Mouse (Mus musculus) embryo, embryonic 10.5 days (tissue): Measurements from ENCODE around the gene Pisd.
"Not testable (repeated sequence)": the region's sequence is repeated elsewhere in the genome, so short reads cannot be mapped to it uniquely, and the experiment has no call there.

Experiments used
- DNase-seq: peaks from one replicate; pipeline ENCODE4 v3.0.0-alpha.2; 2015; ENCODE audit warnings: low spot score

Pisd gene

DNA sequence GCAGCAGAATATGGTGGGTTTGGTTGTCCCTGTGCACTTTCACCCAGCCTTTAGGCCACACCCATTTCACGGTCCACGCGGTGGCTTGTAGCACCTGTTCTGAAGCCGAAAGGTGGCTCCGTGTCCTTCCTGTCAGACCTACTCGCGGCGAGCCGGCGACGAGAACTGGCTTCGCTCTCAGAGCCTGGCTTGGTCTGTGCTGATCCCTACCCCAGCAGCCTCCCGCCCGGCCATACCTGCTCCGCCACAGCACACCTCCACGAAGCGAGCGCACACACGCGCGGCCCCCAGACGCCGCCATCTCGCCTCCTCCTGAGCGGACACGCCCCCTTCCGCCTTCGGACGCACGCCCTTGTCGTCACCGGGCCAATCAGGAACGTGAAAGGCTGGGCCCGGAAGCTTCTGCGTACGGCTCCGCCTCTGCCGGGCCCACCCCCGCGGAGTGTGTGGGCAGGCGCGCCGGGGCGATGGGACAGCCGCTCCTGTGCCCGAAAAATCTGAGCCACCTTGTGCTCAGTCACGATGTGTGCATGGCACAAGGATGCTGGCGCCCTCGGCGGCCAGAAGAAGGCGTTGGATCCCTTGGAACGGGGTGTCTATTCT lies at the start of gene Pisd:
Gene Pisd, minus strand, starts transcription at position 334 of the 603 bp plus-strand sequence.
- DNase-seq, result peak; percentile 96

DNA sequence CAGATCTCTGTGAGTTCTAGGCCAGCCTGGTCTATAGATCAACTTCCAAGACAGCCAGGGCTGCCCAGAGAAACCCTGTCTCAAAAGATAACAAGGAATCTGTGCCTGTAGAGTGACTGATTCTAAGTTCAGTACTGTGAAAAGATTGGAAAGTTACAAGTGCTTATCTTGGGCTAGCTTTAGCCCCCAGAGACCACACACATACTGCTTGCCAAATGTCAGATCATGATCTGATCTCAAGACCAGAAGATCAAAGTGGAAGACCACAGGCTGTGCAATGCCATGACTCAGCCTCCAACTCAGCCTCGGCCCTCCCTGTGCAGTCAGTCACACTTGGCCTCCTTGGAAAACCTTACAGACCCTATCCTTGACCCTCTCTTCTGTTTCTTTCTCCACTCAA lies 49.1 kb upstream of the Pisd start:
- no peak for DNase-seq

DNA sequence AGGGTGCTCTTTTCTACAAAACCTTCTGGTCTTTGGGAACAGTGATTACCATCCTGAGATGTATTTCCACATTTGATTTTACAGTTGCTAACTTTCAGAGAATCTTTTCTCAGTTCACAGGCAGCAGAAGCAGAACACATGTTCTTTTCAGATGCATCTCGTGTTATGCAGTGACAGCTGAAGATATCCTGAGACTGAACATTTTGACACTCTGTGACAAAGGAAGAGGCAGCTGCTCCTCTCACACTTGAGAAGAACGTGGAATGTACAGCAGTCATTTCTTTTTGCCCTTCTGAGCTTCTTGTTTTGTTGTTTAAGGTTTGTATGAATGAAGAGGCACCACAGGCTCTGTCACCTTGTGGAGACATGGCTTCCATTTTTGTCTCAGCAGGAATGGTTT lies 44.6 kb upstream of the Pisd start:
- no peak for DNase-seq

DNA sequence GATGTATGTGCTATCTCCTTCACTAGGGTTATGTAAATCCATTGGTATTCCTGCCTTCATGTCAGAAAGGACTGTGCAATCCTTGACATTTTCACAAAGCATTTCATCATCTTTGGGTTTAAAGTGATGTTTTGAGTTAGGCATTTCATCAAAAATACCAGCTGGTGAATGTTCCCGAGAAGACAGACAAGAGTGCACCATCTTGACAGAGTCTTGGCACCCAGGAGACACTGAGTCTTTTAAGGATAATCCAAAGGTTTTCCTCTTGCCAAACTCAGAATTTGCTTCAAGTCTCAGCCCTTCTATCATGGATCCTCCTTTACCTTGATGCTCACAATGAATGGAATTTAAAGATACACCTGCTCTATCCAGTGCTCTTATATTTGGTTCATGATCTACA lies 43.3 kb upstream of the Pisd start:
- not testable (repeated sequence) for DNase-seq

DNA sequence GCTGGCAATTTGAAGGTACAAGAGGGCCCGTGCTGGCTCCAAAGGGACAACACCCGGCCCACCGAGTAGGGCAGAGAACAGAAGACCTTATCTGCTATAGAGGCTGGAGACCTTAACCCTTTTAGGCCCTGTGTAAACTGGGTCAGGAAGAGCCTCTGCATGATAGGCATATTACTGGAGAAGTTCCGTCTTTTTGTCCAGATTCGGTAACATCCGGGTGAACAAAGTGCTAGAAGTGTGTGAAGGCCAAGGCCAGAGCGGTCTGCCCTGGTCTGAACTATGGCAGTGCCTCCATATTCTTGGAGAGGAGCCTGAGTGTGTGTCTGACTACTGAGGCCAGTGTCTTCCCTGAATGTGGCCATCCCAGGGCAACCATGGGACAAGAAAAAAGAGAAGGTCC lies 41.6 kb upstream of the Pisd start, which contains the start of gene Gm20671:
Gene Gm20671, minus strand, starts transcription at position 101 of the 400 bp plus-strand sequence.
- no peak for DNase-seq

DNA sequence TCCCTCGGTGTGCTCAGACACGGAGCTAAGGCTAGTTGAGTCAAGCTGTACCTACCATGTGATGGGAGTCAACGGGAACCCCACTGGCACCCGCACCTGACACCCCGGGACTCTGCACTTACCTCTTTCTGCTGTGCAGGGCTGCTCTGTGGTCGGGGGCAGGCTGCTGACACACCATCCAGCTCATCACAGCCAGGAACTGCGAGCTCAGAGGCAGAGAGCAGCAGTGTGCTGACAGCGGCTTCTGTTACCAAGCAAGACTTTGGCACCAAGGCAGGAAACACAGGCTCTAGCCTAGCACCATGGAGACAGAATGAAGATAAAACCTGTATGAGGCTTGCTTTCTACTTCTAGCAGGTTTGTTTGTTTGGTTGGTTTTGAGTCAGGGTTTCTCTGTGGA lies 35.0 kb upstream of the Pisd start:
- no peak for DNase-seq

DNA sequence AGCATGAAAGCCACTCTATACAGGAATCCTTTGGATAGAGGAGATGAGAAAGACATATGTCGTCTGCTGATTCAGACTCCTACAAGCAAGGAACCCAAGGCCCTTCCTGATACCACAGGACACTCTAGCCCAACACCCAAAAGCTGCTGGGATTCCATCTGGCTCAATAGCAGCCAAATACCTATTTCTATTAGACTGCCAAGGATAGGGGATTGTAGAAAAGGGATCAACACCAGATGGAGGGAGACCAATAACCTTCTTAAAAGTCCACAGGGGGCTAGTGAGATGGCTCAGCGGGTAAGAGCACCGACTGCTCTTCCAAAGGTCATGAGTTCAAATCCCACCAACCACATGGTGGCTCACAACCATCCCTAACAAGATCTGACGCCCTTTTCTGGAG lies 29.9 kb upstream of the Pisd start:
- DNase-seq, result no peak

DNA sequence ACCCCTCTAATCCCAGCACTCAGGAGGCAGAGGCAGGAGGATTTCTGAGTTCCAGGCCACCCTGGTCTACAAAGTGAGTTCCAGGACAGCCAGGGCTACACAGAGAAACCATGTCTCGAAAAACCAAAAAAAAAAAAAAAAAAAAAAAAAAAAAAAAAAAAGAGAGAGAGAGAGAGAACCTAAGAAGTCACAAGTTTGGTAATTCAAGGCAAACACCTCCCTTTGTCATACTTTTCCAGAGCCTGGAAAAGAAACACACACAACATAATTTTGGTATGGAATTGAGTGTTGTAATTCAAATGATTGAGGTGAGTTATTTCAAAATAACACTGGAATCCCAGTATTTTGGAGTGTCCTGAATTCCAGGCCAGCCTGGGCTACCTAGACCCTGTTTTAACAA lies 1.0 kb upstream of the Pisd start:
- DNase-seq, result not testable (repeated sequence)

DNA sequence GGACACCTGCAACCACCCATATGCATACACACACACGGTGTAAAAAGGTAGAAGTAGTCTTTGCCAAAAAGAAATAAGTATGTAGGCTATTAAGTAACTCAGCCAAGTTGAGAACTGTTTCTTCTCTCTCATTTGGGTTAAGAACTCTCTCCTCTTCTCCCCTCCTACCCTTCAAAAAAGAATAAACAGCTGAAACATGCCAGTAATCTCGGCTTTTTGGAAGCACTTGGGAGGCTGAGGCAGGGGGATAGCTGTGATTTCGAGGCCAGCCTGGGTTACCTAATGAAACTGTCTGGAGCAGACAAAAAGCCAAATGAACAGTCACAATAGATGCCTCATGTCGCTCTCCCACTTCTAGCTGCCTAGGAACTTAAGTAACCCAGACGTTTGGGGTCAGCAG lies 720 bp downstream of the Pisd start:
- peak; percentile 1 for DNase-seq

DNA sequence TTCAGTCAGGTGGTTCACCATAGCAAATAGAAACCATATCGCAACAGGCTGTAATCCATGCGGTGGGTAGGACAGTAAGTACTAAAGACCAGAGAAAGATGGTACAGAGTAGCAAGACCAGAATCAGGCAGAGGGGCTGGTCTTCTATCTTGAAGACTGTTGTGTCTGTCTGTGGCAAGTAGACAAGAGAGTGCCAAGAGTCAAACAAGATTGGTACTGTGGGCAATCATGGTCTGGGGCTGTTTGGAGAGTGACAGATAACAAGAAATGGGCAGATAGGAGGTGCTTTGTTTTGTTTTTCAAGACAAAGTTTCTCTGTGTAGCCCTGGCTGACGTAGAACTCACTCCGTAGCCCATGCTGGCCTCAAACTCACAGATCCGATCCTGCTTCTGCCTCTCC lies 3.9 kb downstream of the Pisd start:
- DNase-seq, result no peak

DNA sequence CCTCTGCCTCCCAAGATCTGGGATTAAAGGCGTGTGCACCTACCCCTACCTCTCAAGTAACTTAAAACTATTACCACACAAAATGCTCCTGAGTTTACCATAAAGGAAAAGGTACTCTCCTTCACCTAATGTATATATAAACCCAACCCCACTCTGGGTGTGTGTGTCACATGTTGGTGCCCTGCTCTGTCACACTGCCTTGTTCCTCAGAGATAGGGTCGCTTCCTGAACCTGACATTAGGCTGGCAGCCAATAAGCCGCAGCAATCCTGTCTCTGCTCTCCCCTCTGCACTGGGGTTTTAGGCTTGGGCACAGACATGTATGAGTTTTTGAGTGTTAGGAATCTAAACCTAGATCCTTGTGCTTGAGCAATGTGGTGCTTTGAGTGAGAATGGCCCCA lies 7.3 kb downstream of the Pisd start:
- no peak for DNase-seq

DNA sequence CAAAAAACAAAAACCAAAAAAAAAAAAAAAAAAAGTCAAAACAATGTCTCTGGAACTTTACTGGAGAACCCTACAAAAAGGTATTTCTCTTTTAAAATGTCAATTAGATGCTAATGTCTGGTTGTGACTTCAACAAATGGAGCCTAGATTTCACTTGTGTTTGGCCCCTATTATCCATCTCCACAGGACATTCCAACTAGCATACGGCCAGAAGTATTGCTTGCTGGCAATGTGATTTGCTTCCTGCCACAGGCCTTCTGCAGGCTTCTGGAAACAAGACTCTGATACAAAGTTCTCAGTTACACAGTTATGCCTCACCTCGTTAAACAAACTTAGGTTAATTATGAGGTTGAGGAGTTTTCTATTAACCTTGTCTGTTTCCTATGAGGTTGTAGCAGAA lies 13.1 kb downstream of the Pisd start:
- no peak for DNase-seq

DNA sequence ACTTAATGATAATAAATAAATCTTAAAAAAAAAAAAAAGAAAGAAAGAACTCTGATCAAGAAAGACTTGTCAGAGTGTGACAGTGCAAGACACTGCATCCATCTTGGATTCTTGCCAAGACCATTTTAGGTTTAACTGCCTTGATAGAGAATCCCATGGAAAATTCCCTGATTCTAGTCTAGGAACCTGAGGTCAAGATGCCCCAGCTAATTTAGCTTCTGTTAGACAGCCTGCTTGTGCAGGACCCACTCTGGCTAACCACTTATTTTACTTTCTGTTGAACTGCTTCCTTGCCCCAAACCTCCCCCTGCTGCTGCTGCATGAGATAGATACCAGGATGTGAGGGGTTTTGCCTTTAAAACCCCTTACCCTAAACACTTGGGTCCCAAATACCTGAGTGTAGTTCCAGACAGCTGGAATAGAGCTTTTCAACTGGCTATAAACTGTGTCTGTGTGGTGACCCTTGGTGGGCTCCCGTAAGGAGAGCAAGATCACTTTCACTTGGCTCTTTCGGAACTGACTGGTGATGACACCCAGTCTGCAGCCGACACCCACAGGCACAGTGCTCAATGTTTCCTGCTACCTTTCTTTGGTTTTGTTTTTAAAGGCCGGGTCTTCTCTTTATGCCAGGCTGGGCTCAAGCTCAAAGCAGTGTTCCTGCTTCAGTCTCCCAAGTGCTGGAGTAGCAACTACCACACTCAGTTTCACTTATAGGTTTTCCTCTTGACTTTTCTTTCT lies 17.6 kb downstream of the Pisd start:
- DNase-seq, result no peak

DNA sequence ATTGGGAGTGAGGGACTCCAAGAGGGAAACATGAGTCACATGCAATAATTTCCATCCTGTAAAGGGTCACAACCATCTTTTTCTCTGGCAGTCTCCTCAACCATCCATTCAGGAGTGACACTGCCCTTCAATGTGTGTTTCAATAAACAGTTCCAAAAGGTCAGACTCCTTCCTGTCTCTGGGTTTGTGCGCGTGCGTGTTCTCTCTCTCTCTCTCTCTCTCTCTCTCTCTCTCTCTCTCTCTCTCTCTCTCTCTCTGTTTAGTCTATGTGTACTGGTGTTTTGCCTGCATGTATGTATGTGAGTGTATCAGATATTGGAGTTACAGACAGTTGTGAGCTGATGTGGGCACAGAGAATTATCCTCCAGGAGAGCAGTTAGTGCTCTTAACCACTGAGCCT lies 18.4 kb downstream of the Pisd start:
- no peak for DNase-seq

DNA sequence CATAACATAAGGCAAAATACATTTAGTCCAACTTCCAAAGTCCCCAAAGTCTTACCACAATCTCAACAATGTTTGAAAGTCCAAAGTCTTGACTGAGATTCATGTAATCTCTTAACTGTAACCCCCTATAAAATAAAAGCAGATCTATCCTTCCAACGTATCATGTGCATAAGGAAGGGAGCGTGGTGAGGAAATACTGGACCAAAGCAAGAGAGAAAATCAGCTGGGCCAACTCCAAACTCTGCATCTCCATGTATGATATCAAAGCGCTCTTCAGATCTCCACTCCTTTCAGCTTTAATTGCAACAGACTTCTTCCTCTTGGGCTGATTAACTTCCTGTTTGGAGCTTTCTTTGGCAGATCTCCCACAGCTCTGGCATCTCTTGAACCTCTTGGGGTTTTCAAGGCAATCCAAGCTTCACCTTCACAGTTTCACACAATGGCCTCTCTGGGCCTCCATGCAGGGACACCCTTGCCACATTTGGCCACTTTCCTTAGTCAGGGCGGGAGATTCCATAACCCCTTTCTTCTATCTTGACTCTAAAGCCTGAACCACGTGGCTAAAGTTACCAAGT lies 23.8 kb downstream of the Pisd start:
- DNase-seq, result no peak

DNA sequence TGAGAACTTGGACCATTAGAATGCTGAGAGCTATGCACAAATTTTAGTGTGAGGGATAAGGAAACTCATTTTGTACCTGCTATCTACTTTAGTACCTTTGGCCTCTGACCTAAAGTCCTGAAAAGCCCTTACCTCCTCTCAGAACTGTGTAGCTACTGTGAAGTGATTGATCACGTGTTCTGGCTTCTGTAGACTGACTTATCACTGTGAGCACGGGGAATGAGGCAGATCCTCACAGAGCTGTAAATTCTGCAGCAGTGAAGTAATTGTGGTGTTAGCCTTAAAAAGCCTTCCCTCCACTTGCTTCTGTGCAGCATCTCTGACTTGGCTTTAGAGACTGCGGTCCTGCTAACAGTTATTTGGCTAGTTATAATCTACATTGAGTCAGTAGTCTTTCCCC lies 24.7 kb downstream of the Pisd start:
- no peak for DNase-seq

DNA sequence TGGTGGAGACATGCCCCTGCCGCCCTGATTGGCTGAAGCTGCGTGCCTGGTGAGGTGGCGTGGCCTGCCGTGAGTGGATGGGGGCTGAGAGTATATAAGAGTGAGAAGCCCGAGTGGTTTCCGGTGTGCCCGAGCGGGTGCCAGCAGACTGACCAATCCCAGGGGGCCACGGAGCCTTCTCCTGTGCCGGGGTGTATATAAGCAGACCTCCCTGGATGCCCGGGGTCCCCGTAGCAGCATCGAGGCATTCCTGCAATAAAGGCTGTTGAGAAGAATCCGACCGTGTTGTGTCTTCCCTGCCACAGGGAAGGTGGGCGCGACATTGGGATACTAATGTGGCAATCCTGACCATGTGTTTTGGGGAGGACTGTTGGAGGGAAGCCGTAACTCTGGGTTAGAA lies 25.1 kb downstream of the Pisd start:
- DNase-seq, result not testable (repeated sequence)

DNA sequence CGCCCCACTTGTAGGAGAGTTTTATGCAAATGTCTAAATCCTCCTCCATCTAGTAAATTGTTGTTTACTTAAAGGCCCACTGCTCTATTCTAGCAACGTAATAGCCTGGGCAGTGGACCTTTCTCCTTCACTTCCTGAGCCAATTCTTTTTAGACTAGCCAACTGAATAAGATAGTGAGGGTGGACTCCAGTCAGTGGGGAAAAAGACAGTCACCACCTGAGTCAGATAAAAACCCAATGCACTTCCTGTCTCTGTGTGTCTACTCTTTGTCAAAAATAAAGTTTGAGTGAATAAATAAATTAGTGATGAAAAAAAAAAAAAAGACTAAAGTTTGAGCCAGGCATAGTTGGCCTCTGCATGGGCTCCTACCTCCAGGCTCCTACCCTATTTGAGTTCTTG lies 25.8 kb downstream of the Pisd start:
- DNase-seq, result no peak

DNA sequence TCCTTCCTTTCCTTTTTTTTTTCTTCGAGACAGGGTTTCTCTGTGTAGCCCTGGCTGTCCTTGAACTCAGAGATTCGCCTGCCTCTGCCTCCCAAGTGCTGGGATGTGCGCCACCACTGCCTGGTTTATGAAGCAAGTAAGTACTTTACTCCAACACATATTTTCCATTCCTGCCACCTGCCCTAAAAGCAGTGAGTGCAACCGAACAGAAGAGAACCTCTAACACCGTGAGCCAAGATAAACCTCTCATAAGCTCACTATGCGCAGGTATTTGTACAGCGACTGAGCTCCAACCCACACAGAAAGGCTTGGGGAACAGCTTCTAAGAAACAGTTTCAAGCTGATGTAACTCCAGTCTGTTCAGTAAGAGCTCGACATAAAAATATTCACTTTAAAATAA lies 29.3 kb downstream of the Pisd start:
- no peak for DNase-seq

DNA sequence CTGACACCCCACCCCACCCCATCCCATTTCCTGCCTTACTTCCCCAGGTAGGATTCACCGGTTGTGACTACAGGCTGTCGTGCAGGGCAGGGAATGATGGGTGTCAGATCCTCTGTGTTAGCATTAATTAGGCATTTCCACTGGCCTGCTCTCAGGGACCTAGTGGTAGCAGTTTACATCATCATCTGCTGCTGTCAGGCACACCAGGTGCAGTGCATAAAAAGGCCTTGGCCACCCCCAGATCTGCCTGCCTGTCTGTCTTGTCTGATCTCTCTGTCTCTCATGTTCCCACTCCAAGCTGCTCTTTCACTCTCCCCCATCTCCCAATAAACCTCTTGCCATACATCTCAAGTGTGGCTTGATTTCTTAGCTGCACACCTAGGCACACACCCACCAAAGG lies 33.7 kb downstream of the Pisd start:
- DNase-seq, result no peak

DNA sequence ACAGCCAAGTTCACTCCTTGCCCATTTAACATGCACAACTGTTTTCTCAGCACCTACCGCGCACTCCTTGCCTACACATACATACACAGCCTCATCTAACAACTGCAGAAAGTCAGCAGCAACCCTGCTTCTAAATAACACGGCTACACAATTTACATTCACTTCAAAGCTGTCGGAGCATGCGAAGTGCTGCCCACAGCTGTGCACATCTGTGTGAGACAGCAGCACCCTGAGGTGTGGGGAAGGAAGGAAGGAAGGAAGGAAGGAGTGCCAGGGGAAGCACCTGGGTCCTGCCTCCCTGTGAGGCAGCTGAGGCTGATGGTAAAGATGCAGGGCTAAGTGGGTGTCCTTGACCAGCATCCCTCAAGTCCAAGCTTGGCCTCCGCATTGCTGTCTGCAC lies 36.5 kb downstream of the Pisd start:
- no peak for DNase-seq

DNA sequence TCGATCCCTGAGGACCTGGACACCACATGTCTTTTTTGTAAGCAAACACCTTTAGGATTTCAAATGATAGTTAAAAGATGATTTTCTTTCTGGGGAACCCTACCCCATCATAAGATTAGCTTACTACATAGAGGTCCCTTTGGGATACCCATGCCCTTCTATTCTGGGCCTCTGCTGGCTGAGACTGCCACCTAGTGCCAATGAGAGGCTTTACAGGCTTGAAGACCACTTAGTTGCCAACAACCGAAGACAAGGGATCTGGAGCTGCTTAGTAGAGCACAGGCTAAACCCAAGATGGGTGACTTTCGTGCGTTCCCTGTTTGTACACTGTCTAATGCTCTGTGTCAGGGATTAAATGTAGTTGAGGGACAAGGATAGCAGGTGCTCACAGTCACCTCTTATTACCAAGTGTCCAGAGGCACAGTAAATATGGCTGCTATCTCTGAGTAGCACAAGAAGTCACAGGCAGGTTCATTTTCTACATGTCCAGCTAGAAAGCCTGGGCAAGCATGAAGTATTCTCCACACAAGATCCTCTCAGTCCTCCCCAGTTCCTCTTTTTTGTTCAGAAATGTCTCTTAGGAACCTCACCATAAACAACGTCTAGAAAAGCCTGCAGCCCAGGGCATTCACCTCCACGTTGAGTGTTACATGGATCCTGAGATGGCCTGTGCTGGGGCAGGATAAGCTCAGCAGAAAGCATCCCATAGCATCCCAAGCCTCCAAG lies 37.6 kb downstream of the Pisd start:
- DNase-seq, result peak; percentile 79
